Mouse (Mus musculus) mesoderm, embryonic 11.5 days (tissue): ENCODE data around the gene H3f3a.

Experiments
- DNase-seq: peaks from one replicate; pipeline ENCODE4 v3.0.0-alpha.2; 2012; ENCODE audit warnings: low read depth, low spot score

Gene H3f3a

DNA sequence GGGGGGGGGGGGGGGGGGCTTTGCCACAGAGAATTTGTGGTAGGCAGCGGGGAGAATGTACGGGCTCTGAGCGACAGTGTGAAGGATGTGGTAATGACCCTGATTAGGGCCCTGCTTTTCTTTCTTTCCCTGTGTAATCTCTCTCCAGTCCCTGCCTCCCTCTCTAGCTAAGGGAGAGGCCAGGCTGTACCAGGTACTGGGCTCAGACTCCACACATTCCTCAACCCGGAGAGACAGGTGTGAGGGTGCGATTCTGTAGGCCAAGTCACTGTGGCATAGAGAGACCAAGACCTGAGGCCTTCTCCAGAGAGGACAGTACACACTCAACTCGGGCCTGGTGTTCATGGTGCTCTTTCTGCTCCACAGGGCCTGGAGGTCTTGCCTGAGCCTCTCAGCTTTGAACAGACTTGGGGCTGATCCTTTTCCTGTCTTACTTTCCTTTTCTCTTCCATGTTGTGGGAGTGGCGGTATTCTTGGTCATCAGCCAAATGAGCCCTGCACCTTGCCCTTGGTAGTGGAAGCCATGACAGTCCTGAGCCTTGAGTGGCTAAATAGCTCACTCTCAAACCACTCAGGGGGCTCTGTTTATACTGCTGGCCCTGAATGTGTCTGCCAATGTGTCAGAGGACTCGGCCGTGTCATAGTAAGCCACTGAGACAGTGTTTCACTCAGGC is 30.7 kb downstream of the H3f3a start:
- no peak for DNase-seq

DNA sequence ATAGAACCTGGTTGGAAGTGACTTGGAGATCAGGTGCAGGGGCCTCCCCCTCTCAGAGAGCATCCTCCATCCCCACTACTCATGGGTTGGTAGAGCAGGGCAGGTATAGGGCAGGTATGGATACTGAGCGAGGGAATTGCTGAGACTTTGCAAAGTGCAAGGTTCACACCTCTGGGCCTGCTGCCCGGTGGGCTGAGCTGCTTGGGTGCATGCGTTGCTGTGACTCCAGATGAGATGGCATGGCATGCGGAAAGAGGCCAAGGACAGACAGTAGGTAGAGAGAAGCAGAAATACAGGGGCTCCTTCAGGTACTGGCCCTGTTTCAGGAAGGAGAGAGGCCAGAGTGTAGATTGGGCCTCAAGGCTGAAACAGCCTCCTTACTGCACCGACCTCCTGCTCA is 32.5 kb downstream of the H3f3a start:
- DNase-seq, result no peak

DNA sequence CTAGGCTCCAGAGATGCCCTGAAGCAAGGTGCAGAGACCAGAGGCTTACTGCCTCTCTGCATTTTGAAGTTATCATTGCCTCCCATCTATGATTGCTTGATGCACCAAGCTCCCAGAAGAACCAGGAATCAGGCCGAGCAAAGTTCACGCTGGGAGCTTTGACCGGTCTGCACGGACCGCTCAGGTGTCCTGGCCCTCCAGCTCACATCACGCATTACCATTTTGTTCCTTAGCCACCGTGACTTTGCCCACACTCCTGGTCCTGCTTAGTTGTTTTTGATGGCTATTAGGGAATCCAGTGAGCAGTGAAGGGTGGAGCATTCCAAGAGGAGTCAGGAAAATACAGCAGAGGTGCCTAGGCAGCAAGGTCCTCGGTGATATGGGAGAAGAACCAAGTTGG is 33.5 kb downstream of the H3f3a start:
- DNase-seq, result no peak

DNA sequence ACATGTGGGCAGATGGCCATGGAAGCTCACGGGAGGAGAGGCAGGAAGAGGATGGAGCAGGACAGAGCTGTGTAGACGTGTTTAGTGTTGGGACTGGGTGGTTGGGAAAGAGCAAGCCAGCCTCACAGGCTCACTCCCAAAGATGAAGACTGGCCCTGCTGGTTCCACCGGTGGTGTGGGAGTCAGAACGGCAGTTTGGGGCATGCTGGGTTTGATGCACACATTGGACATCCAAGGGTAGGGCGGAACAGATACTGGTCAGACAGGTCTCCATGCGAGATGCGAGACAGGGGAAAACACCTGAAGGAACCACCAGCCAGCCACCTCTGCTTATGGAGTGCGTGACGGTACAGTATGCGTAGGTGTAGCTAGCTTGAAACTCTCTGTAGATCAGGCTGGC is 34.8 kb downstream of the H3f3a start:
- no peak for DNase-seq

DNA sequence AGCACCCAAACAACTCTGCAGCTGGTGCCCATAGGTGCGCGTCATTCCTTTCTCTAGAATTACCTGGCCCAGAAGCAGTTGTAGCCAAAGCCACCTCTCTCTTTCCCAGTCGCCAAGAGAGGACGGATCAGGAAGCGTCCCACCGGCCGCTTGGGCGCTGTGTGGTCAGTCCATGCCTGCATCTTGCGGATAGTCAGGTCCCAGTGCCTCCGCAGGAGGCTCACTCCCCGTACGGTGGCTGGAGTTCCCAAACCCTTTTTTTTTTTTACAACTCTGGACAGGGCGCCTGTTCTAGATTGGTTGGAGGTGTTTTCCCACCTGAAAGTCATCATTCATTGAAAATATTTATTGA is 35.4 kb downstream of the H3f3a start:
- DNase-seq, result no peak

DNA sequence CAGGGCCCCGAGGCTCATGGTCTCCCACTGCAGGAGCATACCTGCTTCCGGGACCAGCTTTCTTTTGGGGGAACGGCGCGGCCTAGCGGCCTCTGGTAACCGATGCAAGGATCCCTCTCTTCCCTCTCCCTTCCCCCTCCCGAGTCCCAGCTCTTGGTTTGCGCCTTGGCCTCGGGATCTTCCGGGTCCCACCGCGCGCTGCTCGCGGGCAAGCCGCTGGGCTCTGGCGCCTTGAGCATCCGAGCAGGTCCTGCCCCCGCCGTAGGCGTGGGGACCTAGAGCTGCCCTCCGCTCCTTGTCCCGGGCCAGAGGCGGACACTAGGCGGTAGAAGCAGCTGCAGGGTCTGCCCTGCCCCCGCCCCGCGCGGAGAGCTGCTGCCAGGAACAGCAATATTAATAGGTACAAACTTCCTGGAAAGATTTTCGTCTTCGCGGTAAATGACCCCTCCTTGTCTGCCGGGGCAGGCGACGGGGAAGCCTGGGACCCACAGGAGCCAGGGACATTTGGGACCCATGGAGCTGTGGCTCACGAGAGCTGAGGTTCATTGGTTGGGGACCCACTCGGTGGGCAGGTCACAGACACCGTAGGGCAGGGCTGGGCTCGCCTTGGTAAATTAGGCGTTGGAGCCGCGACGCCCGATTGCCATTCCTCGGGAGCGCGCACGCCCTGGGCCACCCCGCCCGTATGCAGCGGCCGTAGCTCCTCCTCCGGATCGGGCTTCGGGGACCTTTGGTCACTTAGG is 35.9 kb downstream of the H3f3a start:
- DNase-seq, result peak; percentile 91

DNA sequence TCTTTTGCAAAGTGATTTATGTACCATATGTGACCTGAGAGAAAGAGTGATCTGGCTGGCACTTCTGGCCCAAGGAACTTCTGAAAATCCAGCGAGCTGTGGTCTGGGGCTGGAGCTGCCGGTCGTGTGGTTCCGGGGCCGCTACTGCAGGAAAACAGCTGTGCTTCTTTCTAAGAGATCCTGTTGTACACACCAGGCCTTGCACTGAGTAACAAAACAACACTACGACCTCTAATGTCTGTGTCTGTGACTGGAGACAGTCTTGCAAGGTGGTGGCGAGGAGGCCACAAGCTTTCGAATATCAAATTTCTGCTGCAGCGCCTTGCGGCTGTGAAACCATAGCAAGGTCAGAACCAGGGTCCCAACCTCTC is 36.5 kb downstream of the H3f3a start:
- no peak for DNase-seq

DNA sequence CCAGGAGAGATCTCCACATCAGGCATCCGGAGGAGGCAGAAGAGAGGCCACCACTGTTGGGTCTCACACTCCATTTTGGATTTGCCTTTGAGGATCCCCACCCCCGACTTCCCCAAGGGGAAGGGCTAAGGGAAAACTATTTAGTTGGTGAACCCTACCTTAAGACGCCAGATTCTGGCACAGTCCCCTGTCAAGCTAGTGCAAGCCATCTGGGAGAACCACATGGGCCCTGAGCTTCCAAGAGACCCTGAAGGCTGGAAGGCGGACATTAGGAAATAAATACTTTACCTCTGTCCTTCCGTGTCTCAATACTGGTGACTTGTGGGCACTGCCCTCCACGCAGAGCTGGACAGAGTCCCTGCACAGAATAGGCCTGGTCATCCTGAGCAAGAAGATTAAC is 37.2 kb downstream of the H3f3a start:
- DNase-seq, result no peak

DNA sequence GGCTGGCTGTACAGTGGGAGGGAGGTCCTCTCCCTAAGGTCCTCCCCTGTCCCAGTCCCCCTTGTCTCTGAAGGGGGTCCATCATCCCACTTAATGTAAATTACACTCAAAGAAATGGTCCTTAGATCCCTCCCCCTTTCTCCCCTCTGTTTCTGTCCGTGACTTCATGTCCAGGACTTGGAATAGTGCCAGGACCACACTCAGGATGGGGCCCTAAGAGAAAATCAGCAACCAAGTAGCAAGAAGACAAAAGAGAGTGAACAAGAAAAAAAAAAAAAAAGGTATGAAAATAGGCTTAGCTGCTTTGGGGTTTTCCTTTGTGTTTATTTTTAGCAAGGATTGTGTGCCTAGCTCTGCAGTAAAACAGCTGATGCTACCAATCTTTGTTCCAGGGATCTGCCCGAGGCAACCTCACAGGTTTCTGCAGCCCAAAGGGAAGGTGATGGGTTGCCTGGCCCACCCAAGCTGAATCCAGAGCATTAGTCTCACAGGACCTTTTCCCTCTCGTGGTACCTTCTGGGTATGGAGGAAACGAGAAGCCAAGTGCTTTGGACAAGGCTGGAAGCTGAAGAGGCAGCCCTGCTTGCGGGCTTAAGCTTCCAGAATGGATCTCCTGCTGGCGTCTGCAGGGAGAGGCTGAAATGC is 37.8 kb downstream of the H3f3a start:
- no peak for DNase-seq

DNA sequence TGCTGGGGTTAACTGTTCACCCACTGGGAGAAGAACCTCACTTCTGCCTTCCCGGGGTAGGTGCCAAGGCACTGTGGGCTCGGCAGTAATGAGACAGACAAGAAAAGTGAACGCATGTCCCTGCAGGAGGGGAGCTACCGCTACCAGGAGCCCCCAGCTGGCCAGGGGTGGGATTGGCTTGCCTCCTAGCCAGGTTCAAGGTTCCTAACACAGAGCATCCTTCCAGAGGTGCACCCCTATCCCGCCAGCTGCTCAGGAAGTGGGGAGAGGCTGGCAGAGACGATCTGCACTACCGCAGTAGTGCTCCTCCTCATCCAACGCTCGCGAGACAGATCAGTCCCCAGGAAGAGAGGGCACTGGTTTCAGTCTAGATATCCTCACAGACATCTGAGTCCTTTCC is 38.4 kb downstream of the H3f3a start:
- no peak for DNase-seq

DNA sequence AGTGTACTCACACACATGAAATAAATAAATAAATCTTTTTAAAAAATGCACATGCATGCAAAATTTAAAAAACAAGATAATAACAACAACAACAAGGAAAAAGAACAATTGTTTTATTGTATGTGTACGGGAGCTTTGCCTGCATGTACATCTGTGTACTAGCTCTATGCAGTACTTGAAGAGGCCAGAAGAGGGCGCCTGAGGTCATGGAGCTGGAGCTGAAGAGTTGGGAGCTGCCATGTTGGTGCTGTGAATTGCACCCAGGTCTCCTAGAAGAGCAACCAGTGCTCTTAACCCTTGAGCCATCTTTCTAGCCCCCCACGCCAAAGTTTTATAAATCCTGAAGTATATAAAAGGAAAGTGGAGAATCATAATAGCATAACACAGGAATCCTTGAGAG is 39.1 kb downstream of the H3f3a start:
- DNase-seq, result peak; percentile 56

DNA sequence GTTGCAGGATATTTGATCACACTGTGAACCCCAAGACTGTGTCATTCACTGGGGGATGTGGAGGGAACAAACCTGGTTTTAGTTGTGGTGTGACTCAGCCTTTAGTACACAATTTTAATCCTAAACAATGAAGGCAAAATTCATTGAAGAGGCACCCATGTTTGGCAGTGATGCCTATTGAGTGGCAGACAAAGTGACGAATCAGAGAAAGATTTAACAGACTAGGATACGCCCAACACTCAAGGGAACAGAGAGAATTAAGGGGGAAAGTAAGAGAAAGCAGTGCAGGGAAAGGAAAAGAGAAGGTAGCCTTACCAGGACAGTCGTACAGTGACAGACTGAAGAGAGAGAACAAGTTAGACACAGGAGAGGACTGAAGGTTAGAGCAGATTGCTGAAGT is 41.5 kb downstream of the H3f3a start:
- DNase-seq, result no peak

DNA sequence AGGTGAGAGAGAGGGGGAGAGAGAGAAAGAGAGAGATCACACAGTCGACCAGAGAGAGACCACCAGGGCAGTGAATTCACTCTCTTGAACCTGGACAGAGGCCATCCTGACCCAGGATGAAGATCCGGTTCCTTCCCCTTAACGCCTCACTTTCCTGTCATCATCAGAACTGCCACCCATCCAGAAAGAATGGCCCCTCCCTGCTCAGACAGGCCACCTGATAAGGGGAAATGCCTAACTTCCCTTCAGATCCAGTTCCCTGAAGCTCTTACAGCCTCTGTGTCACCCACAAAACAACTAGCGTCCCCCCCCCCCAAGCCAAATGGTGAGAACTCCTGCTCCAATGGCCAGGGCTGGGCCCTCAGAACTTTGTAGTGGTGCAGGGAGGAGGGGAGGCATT is 42.0 kb downstream of the H3f3a start:
- no peak for DNase-seq

DNA sequence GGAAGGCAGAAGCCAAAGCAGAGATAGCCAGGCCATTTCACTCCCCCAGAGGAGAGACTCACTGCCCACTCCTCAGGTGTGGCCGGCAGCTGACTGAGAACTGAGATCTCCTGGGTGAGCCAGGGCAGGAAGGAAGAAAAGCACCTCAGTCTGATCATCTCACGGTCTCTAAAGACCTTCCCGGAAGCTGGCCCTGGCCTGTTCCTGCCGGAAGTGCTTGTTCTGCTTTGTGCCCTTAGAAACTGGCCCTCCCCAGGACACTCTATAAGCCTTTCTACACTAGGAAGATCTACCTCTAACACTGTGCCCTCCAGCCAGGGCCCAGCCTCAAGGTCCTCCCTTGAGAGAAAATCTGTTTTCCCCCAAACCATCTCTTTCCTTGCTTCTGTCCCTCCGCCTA is 42.4 kb downstream of the H3f3a start:
- no peak for DNase-seq

DNA sequence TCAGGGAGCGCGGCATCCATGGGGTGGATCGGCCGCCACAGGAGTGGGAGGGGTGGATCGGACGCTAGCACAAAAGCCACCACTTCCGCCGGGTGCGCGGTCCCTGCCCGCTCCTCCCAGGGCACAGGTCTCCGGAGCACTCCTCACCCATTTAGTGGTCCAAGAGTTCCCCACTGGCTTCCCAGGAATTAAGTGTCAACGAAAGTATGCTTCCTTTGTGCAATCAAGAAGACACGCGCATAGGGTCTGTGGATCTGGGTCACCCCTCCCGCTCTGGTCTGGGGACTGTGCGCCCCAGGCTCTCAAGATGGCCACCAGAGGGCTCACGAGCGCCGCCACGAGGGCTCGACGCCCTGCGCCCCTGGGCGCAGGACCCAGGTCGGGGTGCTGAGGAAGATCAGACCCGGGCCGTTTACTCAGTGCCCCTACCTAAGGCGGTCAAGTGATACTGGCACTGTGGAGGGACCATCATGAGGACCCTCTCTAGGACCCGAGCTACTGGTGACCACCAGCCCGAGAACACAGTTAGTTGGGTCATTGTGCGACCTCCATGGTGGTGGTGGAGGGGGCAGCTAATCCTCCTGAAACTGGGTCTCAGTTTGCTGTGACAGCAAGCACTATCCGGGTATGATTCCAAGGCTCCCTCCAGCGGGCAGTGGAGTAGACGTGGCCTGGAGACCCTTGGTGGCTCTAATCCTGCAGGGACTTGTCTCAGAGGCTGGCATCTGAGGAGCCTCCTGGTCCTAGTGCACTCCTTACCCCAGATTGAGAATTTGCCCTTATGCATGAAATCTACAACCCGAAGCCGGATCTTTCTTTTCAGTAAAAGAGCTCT is 45.2 kb downstream of the H3f3a start:
- peak; percentile 88 for DNase-seq

DNA sequence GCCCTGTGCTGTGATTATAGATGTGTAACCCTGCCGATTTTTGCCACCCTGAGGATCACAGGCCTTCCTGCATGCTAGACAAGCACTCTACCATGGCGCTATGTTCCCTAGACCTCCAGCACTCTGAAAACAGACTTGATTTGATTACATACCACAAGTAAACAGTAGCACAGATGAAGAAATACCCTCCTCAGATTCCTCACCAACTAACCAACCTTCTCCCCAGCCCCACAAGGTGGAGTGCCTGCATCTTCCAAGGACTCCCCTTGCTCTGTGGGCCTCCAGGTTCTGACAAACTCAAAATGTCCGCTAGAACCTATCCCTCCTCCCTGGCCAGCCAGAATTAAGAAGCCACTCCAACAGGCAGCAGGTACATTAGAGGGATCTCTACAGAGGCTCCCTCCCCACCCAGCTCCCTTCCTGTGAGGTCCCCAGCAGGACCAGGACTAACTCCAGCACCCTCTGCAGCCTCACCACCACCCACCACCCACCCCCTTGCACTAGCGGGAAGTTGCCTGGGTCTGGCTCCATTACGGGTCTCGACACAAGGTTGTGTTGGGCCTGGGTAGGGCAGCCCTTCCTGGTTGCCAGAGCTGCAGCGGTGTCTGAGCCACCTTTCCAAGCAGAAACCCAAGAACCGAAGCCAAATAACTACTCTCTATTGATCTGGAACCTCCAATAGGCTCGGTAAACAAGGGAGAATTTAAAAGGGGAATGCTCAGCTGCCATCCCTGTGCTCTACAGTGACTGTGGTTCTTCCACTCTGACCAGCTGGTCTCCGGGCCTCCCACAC is 46.0 kb downstream of the H3f3a start:
- DNase-seq, result no peak

DNA sequence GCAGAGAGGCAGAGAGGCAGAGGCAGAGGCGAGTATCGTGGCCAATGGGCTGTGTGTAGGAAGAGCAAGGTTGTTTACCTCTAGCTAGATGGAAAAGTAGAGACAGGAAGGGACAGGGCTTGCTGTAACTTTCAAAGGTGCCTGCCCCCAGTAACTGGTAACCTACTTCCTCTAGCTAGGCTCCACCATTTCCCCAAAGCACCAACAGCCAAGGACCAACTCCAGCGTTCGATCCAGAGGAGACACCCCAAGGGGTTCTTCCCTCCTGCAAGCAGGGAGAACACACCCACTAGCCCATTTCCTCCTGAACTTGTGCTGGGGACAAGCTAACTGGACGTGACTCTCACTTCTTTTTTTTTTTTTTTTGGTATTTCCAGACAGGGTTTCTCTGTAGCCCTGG is 47.2 kb downstream of the H3f3a start:
- DNase-seq, result no peak

DNA sequence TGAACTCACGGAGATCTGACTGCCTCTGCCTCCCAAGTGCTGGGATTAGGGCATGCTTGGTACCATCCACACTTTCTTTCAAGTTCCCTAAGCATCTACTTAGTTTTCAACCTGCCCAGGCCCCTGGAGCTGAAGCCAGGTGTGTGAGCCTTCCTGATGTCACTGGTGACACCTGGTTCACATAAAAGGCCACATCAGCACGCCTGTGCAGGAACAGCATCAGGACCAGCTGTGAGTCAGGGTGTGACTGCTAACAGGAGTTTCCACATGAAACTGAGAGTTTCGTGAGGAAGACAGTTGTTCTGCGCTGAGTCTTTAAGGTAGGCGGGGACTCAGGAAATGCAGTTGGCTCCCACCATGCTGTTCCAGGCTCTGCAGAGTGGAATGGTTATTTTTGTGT is 48.4 kb downstream of the H3f3a start:
- DNase-seq, result no peak

DNA sequence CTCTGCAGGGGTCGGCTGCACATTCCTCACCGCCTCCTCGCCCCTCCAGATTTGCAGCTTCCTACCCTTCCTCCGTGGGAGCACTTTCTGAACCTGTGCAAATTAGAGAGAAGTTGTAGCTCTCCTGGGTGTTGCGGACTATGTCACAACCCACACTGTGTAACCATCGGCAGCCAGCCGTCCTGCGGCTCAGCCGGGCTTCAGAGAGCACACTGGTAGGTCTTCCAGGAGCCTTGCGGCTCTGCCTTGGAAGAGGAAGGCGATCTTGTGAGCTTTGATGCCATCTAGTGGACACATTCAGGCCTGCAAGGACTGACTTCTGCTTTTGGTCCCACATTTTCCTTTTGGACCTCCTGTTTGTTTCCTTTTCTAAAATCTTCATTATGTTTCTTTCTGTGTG is 49.9 kb downstream of the H3f3a start:
- DNase-seq, result peak; percentile 87

DNA sequence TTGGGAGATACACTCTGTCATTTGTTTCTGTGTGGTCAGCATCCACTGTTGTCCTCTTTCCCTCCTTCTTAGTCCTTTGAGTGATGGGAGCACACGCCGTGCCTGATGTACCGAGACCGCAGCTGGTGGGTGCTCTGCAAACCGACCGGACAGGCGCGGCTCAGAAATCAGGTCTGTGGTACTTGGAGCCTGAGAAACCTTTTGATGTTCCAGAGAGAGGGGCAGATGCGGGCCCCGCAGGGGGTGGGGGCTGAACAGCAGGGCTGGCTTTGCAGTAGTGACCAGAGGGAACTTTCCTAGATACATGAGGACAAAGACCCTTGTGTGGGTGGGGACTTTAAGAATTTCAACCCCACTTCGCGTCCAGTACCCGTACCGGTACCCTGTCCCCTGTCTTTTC is 50.4 kb downstream of the H3f3a start:
- DNase-seq, result peak; percentile 51

DNA sequence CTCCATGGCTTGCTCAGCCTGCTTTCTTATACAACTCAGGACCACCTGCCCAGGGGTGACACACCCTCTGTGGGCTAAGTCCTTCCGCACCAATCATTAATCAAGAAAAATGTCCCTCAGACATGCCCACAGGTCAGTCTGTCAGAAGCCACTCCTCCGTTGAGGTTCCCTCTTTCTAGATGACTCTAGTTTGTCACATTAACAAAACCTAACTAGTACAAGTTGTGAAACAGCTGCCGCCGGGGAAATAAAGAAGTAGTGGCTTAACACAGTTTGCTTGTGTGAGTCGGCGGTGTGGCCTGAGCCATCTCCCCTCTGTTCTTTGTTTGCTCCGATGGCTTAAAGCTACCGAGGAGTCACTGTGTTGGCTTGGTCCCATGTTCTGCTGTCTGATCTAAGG is 51.1 kb downstream of the H3f3a start:
- no peak for DNase-seq

DNA sequence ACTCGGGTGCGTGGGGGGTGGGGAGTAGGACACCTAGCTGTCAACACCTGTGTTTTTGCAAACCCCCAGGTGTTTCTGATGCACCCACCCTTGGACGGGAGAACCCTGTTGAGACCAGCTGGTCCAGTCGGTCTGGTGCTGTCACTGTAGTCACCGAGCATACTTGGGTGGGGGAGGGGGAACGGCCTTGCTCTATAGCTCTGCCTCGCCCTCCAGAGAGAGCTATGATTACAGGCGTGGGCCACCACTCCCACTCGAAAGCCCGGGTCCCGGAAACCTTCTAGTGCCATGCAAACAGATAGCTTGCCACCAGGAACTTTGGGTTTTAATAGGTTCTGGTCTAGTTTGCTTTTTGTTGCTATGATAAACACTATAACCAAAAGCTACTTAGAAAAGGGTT is 51.6 kb downstream of the H3f3a start:
- no peak for DNase-seq
